ENCODE assay signal across 8 mouse cellular contexts in the genomic region with DNA sequence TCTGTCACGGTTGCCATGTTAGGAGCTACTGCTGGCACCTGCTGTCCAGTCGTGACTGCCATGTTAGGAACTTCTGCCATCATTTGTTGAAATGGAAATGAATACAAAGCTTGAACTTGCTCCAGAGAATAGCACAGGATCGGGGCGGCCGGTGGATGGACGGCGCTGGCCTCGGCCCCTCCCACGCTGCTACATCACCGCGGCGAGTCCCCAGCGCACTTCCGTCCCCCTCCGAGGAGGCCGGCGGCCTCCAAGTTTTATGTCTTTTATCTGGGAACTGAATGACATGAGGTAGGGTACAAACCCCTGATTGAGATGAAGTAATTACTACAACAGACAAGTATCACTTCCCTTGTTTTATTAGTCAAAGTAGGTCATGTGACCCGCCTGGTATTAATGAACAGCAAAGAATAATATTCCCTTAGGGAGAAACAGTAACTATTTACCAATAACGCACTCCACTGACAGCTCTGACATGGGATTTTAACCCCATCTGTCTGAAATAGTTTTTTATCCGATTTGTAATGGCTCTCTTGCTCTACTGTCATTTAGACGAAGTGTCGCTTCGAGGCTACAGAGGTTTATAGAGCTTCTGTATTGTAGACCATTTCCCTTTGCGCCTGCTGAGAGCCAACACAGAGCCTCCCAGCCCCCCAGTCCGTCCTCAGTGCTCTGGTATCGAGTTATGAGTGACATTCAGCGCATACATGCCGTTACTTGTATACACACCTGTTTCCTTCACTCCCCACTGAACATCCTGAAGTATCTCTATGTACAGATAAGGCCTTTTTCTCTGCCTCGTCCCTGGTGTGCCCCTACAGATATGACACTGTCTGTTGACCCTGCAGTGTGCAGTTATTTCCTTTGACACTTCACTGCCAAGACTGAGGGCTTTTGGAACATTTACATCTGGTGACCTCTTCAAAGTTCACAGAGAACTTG. TPM values are rescaled to one million over a fixed set of nuclear protein-coding genes. Genes with fewer than 3 reads are reported as not detected.
DNase-seq lines count a peak whose midpoint lies in the region; ATAC-seq lines count a peak whose summit lies in the region.

No protein-coding gene starts in this region.

- H3K4me1 ChIP-seq in heart, embryonic 16.5 days (ENCODE audit: control insufficient read depth, insufficient read depth, low read length), result peaks cover 5% of the 10 kb centered on the region; the same call in 1 of the 2 replicates
- peaks cover 10% of the 10 kb centered on the region; the same call in 1 of the 2 replicates for H3K4me1 ChIP-seq in embryonic facial prominence, embryonic 12.5 days
- 0 out of 2 replicates have a peak, but pooled peaks cover 4% of the 10 kb centered on the region for H3K4me1 ChIP-seq in intestine, embryonic 15.5 days (replicated peaks)
- no peaks in the 10 kb centered on the region for H3K4me1 ChIP-seq in neural tube, embryonic 14.5 days (ENCODE audit: control insufficient read depth, insufficient read depth, low read length)

- H3K27ac ChIP-seq in heart, embryonic 16.5 days (ENCODE audit: low read length), result peak overlapping the region; percentile 51
- no peak overlapping the region for H3K27ac ChIP-seq in embryonic facial prominence, embryonic 12.5 days
- no peak overlapping the region for H3K27ac ChIP-seq in intestine, embryonic 15.5 days
- H3K27ac ChIP-seq in neural tube, embryonic 14.5 days (ENCODE audit: low read depth, low read length), result no peak overlapping the region

- no peak for DNase-seq in heart, adult 8-10 months (ENCODE audit: low spot score)
- no peak for DNase-seq in frontal cortex, postnatal 10 days (ENCODE audit: low spot score in 2 of 2)
- no peak for DNase-seq in right cerebral cortex, postnatal 4 days
- no peak for DNase-seq in ovary, postnatal 14 days (ENCODE audit: low spot score)

- H3K9ac ChIP-seq in heart, embryonic 16.5 days (ENCODE audit: low read length), result no peak overlapping the region
- H3K9ac ChIP-seq in embryonic facial prominence, embryonic 12.5 days, result no peak overlapping the region
- H3K9ac ChIP-seq in intestine, embryonic 15.5 days, result no peak overlapping the region
- no peak overlapping the region for H3K9ac ChIP-seq in neural tube, embryonic 14.5 days (replicated peaks; ENCODE audit: low read depth, low read length)

- no peaks in the 10 kb centered on the region for H3K36me3 ChIP-seq in heart, embryonic 16.5 days (ENCODE audit: control insufficient read depth, insufficient read depth)
- no peaks in the 10 kb centered on the region for H3K36me3 ChIP-seq in embryonic facial prominence, embryonic 12.5 days
- H3K36me3 ChIP-seq in intestine, embryonic 15.5 days, result no peaks in the 10 kb centered on the region
- no peaks in the 10 kb centered on the region for H3K36me3 ChIP-seq in neural tube, embryonic 14.5 days (ENCODE audit: control insufficient read depth, insufficient read depth, low read length)

- H3K4me3 ChIP-seq in heart, embryonic 16.5 days (ENCODE audit: low read length), result no peak overlapping the region
- H3K4me3 ChIP-seq in embryonic facial prominence, embryonic 12.5 days, result no peak overlapping the region
- H3K4me3 ChIP-seq in intestine, embryonic 15.5 days (replicated peaks), result no peak overlapping the region
- H3K4me3 ChIP-seq in neural tube, embryonic 14.5 days (ENCODE audit: low read depth, low read length), result no peak overlapping the region; the same call in 1 of the 2 replicates

- H3K27me3 ChIP-seq in heart, embryonic 16.5 days (ENCODE audit: control insufficient read depth, insufficient read depth, low read length), result no peaks in the 10 kb centered on the region
- no peaks in the 10 kb centered on the region for H3K27me3 ChIP-seq in embryonic facial prominence, embryonic 12.5 days
- H3K27me3 ChIP-seq in intestine, embryonic 15.5 days (replicated peaks), result no peaks in the 10 kb centered on the region
- H3K27me3 ChIP-seq in neural tube, embryonic 14.5 days (ENCODE audit: control insufficient read depth, insufficient read depth, low read length), result no peaks in the 10 kb centered on the region

- H3K4me2 ChIP-seq in heart, embryonic 16.5 days (ENCODE audit: low read depth, low read length), result peak overlapping the region; percentile 22
- H3K4me2 ChIP-seq in embryonic facial prominence, embryonic 12.5 days (replicated peaks), result peak overlapping the region; percentile 17; the same call in 1 of the 2 replicates
- H3K4me2 ChIP-seq in intestine, embryonic 15.5 days (replicated peaks), result peak overlapping the region; percentile 17; the same call in 1 of the 2 replicates
- peak overlapping the region; percentile 17; the same call in 1 of the 2 replicates for H3K4me2 ChIP-seq in neural tube, embryonic 14.5 days (ENCODE audit: low read depth, low read length)

- no peaks in the 10 kb centered on the region for H3K9me3 ChIP-seq in heart, embryonic 16.5 days (replicated peaks; ENCODE audit: control insufficient read depth, low read length)
- no peaks in the 10 kb centered on the region for H3K9me3 ChIP-seq in embryonic facial prominence, embryonic 12.5 days
- no peaks in the 10 kb centered on the region for H3K9me3 ChIP-seq in intestine, embryonic 15.5 days
- no peaks in the 10 kb centered on the region for H3K9me3 ChIP-seq in neural tube, embryonic 14.5 days (ENCODE audit: control insufficient read depth, low read length)

- 47% methylated on average over 28 of the region's 29 CpGs for WGBS in heart, embryonic 16.5 days
- 56% methylated on average over 28 of the region's 29 CpGs for WGBS in embryonic facial prominence, embryonic 12.5 days
- 64% methylated on average over 29 of the region's 29 CpGs for WGBS in intestine, embryonic 15.5 days
- 36% methylated on average over 27 of the region's 29 CpGs for WGBS in neural tube, embryonic 14.5 days

- ATAC-seq in heart, embryonic 16.5 days (replicated peaks; ENCODE audit: extremely low read depth, insufficient read depth, low FRiP score), result peak; percentile 79; the same call in 1 of the 2 replicates
- no peak for ATAC-seq in embryonic facial prominence, embryonic 12.5 days (ENCODE audit: insufficient number of reproducible peaks, insufficient read depth, low FRiP score, low TSS enrichment)
- peak; percentile 74; the same call in 1 of the 2 replicates for ATAC-seq in intestine, embryonic 15.5 days
- peak; percentile 71; the same call in 1 of the 2 replicates for ATAC-seq in neural tube, embryonic 14.5 days (ENCODE audit: low read depth)

RNA-seq across cellular contexts. Expression of a gene that starts 37.3 kb away (rescaled TPM):
- 2.3 and 2.5 TPM in 2 replicates for polyA plus RNA-seq in heart, embryonic 16.5 days (2015; fragmentation: Nextera tagmentation; extraction: Ambion mirVana)
- total RNA-seq in heart, adult 8-10 months (2022), result 10 to 100 TPM; 22.2 to 29.8 (median 28.0) TPM
- 4.3 and 4.7 TPM in 2 replicates for polyA plus RNA-seq in embryonic facial prominence, embryonic 12.5 days (2016; fragmentation: Nextera tagmentation; extraction: Ambion mirVana)
- 1.3 and 2.1 TPM in 2 replicates for polyA plus RNA-seq in intestine, embryonic 15.5 days (2015; fragmentation: Nextera tagmentation; extraction: Ambion mirVana)
- 8.6 and 13.1 TPM in 2 replicates for polyA plus RNA-seq in neural tube, embryonic 14.5 days (2014; fragmentation: Nextera tagmentation; extraction: Ambion mirVana)
